Mouse (Mus musculus) brain, embryonic 14.5 days (tissue): ENCODE measurements around the gene Tmtc4.

ENCODE experiments used
- CTCF ChIP-seq: fragments of 200-500 bp; IDR thresholded peaks from 2 replicates; pipeline ENCODE4 v1.5.1; 2012; ENCODE audit warnings: inconsistent platforms, mild to moderate bottlenecking, moderate library complexity, borderline replicate concordance; ENCODE audit not compliant: insufficient read depth, insufficient read length; ENCODE audit errors: extremely low read depth
- POLR2A ChIP-seq: fragments of 200-500 bp; IDR thresholded peaks from 2 replicates; pipeline ENCODE4 v1.6.1; 2012; ENCODE audit warnings: mild to moderate bottlenecking, inconsistent platforms, borderline replicate concordance; ENCODE audit not compliant: poor library complexity, insufficient read depth, insufficient read length, severe bottlenecking; ENCODE audit errors: extremely low read depth

GRCm38 (mm10) chr14:122876163-122876562, 107.7 kb downstream of the Tmtc4 start:
- peak; percentile 99 for TF ChIP-seq CTCF
- no peak for TF ChIP-seq POLR2A
